Mouse (Mus musculus): ENCODE data around the gene U90926. TPM values are rescaled to one million over a fixed set of nuclear protein-coding genes. Genes with fewer than 3 reads are reported as not detected.

Gene U90926
- polyA plus RNA-seq (2016; fragmentation: Nextera tagmentation; extraction: Ambion mirVana), result not detected in 2 replicates

GRCm38 (mm10) chr5:92215308-92215707, at the start of gene U90926:
Gene U90926 (minus strand): TSS chr5:92215408.
- no peaks in the 10 kb centered on the region for H3K36me3 ChIP-seq (replicated peaks)
- no peak within 1 kb of the TSS for H3K27ac ChIP-seq (replicated peaks)
- DNase-seq (ENCODE audit: low spot score), result no peak
- H3K9me3 ChIP-seq, result no peaks in the 10 kb centered on the region
- no peak within 1 kb of the TSS for H3K4me3 ChIP-seq
- no peaks in the 10 kb centered on the region for H3K27me3 ChIP-seq (replicated peaks; ENCODE audit: low read depth, poor library complexity, severe bottlenecking)
- WGBS, result 92% methylated on average over 4 of the region's 4 CpGs
- H3K4me1 ChIP-seq, result no peaks in the 10 kb centered on the region

GRCm38 (mm10) chr5:92263761-92264359, 48.7 kb upstream of the U90926 start:
- Histone ChIP-seq H3K27me3 (replicated peaks; ENCODE audit: low read depth, poor library complexity, severe bottlenecking) (peaks cover 18% of the 10 kb centered on the region), H3K27ac (replicated peaks) (no peak overlapping the region; the same call in 1 of the 2 replicates), H3K9me3 (no peaks in the 10 kb centered on the region), H3K4me3 (no peak overlapping the region), H3K36me3 (replicated peaks) (no peaks in the 10 kb centered on the region), H3K4me1 (peaks cover 8% of the 10 kb centered on the region; the same call in 1 of the 2 replicates)
- WGBS, result 27% methylated on average over 4 of the region's 4 CpGs
- no peak for DNase-seq (ENCODE audit: low spot score)

GRCm38 (mm10) chr5:92262646-92263045, 47.4 kb upstream of the U90926 start:
- H3K27ac ChIP-seq (replicated peaks), result no peak overlapping the region
- peaks cover 8% of the 10 kb centered on the region; the same call in 1 of the 2 replicates for H3K4me1 ChIP-seq
- no peaks in the 10 kb centered on the region for H3K36me3 ChIP-seq (replicated peaks)
- 90% methylated on average over 8 of the region's 8 CpGs for WGBS
- no peak for DNase-seq (ENCODE audit: low spot score)
- H3K27me3 ChIP-seq (replicated peaks; ENCODE audit: low read depth, poor library complexity, severe bottlenecking), result peaks cover 23% of the 10 kb centered on the region
- no peaks in the 10 kb centered on the region for H3K9me3 ChIP-seq
- H3K4me3 ChIP-seq, result no peak overlapping the region

- Histone ChIP-seq H3K4me1 (peaks cover 27% of the 10 kb centered on the region), H3K27me3 (replicated peaks; ENCODE audit: low read depth, poor library complexity, severe bottlenecking) (peaks cover 50% of the 10 kb centered on the region), H3K36me3 (replicated peaks) (no peaks in the 10 kb centered on the region), H3K4me3 (no peak within 1 kb of the TSS), H3K9me3 (no peaks in the 10 kb centered on the region), H3K27ac (replicated peaks) (peak within 1 kb of the TSS; percentile 24)
- peak; percentile 29 for DNase-seq (ENCODE audit: low spot score)
- 8% methylated on average over 6 of the region's 6 CpGs for WGBS
Measured at GRCm38 (mm10) chr5:92256218-92256617, 41.0 kb upstream of the U90926 start, which contains the start of gene Ppef2. Gene Ppef2 (minus strand): TSS chr5:92256278.

- Histone ChIP-seq H3K9me3 (0 out of 2 replicates have a peak, but pooled peaks cover 6% of the 10 kb centered on the region), H3K4me3 (no peak overlapping the region), H3K4me1 (peaks cover 24% of the 10 kb centered on the region), H3K27me3 (replicated peaks; ENCODE audit: low read depth, poor library complexity, severe bottlenecking) (peaks cover 37% of the 10 kb centered on the region), H3K36me3 (replicated peaks) (no peaks in the 10 kb centered on the region), H3K27ac (replicated peaks) (no peak overlapping the region)
- DNase-seq (ENCODE audit: low spot score), result no peak
- 82% methylated on average over 6 of the region's 6 CpGs for WGBS
Measured at GRCm38 (mm10) chr5:92254476-92254875, 39.3 kb upstream of the U90926 start.

- 18% methylated on average over 18 of the region's 18 CpGs for WGBS
- H3K4me3 ChIP-seq, result peak overlapping the region; percentile 13; the same call in 1 of the 2 replicates
- H3K36me3 ChIP-seq (replicated peaks), result no peaks in the 10 kb centered on the region
- H3K27ac ChIP-seq (replicated peaks), result no peak overlapping the region
- peaks cover 24% of the 10 kb centered on the region for H3K4me1 ChIP-seq
- peak; percentile 57 for DNase-seq (ENCODE audit: low spot score)
- H3K27me3 ChIP-seq (replicated peaks; ENCODE audit: low read depth, poor library complexity, severe bottlenecking), result peaks cover 27% of the 10 kb centered on the region
- H3K9me3 ChIP-seq, result 0 out of 2 replicates have a peak, but pooled peaks cover 6% of the 10 kb centered on the region
Measured at GRCm38 (mm10) chr5:92252797-92253343, 37.7 kb upstream of the U90926 start.

- Histone ChIP-seq H3K36me3 (replicated peaks) (no peaks in the 10 kb centered on the region), H3K27ac (replicated peaks) (no peak overlapping the region), H3K27me3 (replicated peaks; ENCODE audit: low read depth, poor library complexity, severe bottlenecking) (peaks cover 27% of the 10 kb centered on the region), H3K9me3 (0 out of 2 replicates have a peak, but pooled peaks cover 6% of the 10 kb centered on the region), H3K4me1 (peaks cover 18% of the 10 kb centered on the region), H3K4me3 (no peak overlapping the region)
- WGBS, result 92% methylated on average over 6 of the region's 6 CpGs
- DNase-seq (ENCODE audit: low spot score), result no peak
Measured at GRCm38 (mm10) chr5:92252031-92252430, 36.8 kb upstream of the U90926 start.

GRCm38 (mm10) chr5:92248614-92249013, 33.4 kb upstream of the U90926 start:
- 86% methylated on average over 11 of the region's 11 CpGs for WGBS
- no peak for DNase-seq (ENCODE audit: low spot score)
- H3K4me1 ChIP-seq, result peaks cover 6% of the 10 kb centered on the region; the same call in 1 of the 2 replicates
- no peaks in the 10 kb centered on the region for H3K36me3 ChIP-seq (replicated peaks)
- no peak overlapping the region for H3K4me3 ChIP-seq
- no peak overlapping the region for H3K27ac ChIP-seq (replicated peaks)
- 0 out of 2 replicates have a peak, but pooled peaks cover 6% of the 10 kb centered on the region for H3K9me3 ChIP-seq
- H3K27me3 ChIP-seq (replicated peaks; ENCODE audit: low read depth, poor library complexity, severe bottlenecking), result 0 out of 2 replicates have a peak, but pooled peaks cover 5% of the 10 kb centered on the region

- no peak overlapping the region for H3K27ac ChIP-seq (replicated peaks)
Measured at GRCm38 (mm10) chr5:92245483-92245882, 30.3 kb upstream of the U90926 start.

GRCm38 (mm10) chr5:92244900-92245299, 29.7 kb upstream of the U90926 start:
- WGBS, result 93% methylated on average over 2 of the region's 2 CpGs
- H3K27me3 ChIP-seq (replicated peaks; ENCODE audit: low read depth, poor library complexity, severe bottlenecking), result no peaks in the 10 kb centered on the region
- no peaks in the 10 kb centered on the region for H3K36me3 ChIP-seq (replicated peaks)
- DNase-seq (ENCODE audit: low spot score), result no peak
- H3K4me3 ChIP-seq, result no peak overlapping the region
- H3K4me1 ChIP-seq, result 0 out of 2 replicates have a peak, but pooled peaks cover 1% of the 10 kb centered on the region
- no peak overlapping the region for H3K27ac ChIP-seq (replicated peaks)
- H3K9me3 ChIP-seq, result 0 out of 2 replicates have a peak, but pooled peaks cover 3% of the 10 kb centered on the region

More at GRCm38 (mm10) chr5:92245483-92245882, 30.3 kb upstream of the U90926 start:
- Histone ChIP-seq H3K4me1 (no peaks in the 10 kb centered on the region), H3K36me3 (replicated peaks) (no peaks in the 10 kb centered on the region), H3K9me3 (0 out of 2 replicates have a peak, but pooled peaks cover 6% of the 10 kb centered on the region), H3K4me3 (no peak overlapping the region), H3K27me3 (replicated peaks; ENCODE audit: low read depth, poor library complexity, severe bottlenecking) (no peaks in the 10 kb centered on the region)
- DNase-seq (ENCODE audit: low spot score), result no peak
- WGBS, result 90% methylated on average over 9 of the region's 9 CpGs

- H3K27me3 ChIP-seq (replicated peaks; ENCODE audit: low read depth, poor library complexity, severe bottlenecking), result peaks cover 7% of the 10 kb centered on the region; the same call in 1 of the 2 replicates
- peaks cover 5% of the 10 kb centered on the region; the same call in 1 of the 2 replicates for H3K4me1 ChIP-seq
- no peak overlapping the region for H3K4me3 ChIP-seq
- H3K27ac ChIP-seq (replicated peaks), result no peak overlapping the region
- 91% methylated on average over 12 of the region's 12 CpGs for WGBS
- H3K9me3 ChIP-seq, result no peaks in the 10 kb centered on the region
- DNase-seq (ENCODE audit: low spot score), result no peak
- H3K36me3 ChIP-seq (replicated peaks), result no peaks in the 10 kb centered on the region
Measured at GRCm38 (mm10) chr5:92240769-92241168, 25.6 kb upstream of the U90926 start.

- Histone ChIP-seq H3K4me1 (peaks cover 10% of the 10 kb centered on the region; the same call in 1 of the 2 replicates), H3K9me3 (no peaks in the 10 kb centered on the region), H3K4me3 (peak overlapping the region; percentile 36; the same call in 1 of the 2 replicates), H3K36me3 (replicated peaks) (no peaks in the 10 kb centered on the region), H3K27me3 (replicated peaks; ENCODE audit: low read depth, poor library complexity, severe bottlenecking) (peaks cover 7% of the 10 kb centered on the region; the same call in 1 of the 2 replicates), H3K27ac (replicated peaks) (no peak overlapping the region; the same call in 1 of the 2 replicates)
- DNase-seq (ENCODE audit: low spot score), result peak; percentile 63
- 44% methylated on average over 29 of the region's 29 CpGs for WGBS
Measured at GRCm38 (mm10) chr5:92239333-92240232, 24.4 kb upstream of the U90926 start.
